Mouse (Mus musculus): ENCODE results near the gene Irf3. TPM values are rescaled to one million over a fixed set of nuclear protein-coding genes. Genes with fewer than 3 reads are reported as not detected.

The Irf3 gene
- polyA plus RNA-seq (2012; rRNA removed): 89.9 and 97.5 TPM in 2 replicates

GRCm38 (mm10) chr7:44997231-44997939 lies at the start of gene Irf3:
TSS of gene Irf3 (plus strand) at chr7:44997648.

GRCm38 (mm10) chr7:44974383-44975116 lies 22.9 kb upstream of the Irf3 start, which contains the start of gene Cpt1c:
TSS of gene Cpt1c (minus strand) at chr7:44974851.

DNA sequence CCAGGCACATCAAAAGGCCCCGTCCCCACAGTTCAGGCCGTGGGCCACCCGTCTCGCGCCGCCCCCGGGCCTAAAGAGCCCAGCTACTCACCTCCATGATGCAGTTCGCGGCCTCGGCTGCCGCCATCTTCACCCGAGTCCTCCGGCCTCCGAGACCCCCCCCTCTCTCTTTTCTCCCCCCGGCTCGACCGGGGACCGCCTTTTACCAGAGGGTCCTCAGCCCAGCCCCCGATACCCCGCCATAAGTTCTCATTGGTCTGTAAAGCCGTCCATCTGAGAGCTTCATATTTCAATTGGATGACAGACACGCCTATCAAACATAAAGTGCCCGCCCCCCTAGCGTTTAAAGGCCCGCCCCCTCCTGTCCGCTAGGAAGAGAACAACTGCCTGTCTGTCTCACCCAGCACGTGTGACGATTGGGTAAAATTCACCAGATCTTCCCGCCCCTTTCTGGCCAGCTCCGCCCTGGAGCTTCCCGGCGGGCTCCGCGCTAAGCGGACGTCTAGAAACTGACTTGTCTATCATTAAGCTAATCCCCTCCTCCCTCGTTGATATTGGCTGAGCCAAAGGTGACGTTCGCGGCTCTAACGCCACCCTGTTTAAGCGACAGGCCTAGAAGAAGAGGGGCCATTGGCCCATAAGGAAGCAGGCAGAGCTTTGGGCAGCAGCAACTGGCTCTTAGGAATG lies 11.1 kb upstream of the Irf3 start, which contains the start of gene Prmt1:
Gene Prmt1, minus strand, starts transcription at position 377 of the 687 bp plus-strand sequence.

DNA sequence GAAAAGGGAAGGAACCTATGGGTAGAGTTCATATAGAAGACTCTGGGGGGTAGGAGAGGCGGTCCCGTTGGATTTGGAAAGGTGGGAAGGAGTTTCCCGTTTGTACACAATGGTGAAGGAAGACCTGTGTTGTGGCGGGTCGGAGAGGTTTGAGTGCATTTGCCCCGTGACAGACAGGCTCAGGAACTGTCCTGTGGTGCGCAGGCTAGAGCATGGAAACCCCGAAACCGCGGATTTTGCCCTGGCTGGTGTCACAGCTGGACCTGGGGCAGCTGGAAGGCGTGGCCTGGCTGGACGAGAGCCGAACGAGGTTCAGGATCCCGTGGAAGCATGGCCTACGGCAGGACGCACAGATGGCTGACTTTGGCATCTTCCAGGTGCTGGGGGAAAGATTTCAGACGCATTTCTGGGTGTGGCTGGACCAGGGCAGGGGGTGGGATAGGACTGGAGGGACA lies 1.1 kb downstream of the Irf3 start, which contains the start of gene Bcl2l12:
Gene Bcl2l12, minus strand, starts transcription at position 212 of the 455 bp plus-strand sequence.

DNA sequence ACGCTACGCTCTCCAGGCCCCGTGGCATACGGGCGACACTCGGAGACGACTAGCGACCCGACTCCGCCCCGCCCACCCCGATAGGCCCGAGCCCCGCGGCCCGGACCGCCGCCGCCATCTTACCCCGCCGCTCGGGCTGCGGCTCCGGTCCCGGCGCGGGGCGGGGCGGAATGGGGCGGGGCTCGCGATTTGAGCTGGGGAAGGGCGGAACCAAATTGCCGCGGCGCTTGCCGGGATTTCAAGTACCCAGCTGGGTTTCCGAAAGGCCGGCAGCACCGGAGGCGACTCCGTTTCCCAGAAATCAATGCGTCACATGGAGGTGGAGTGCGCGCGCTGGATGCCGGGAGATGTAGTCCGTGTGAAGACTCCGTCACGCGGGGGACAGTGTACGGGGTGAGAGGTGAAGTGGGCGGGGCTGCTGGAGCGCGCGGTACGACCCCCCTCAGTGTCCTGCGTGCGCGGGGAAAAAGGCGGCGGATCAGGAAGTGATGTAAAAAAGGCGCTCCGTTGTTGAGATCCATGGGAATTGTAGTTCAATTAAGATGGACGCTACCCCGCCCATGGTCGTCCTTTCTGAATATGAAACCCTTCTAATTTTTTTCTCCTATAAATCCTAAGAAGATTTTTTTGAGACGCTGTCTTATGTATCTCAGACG lies 18.6 kb downstream of the Irf3 start, which contains the start of gene Scaf1:
Gene Scaf1, minus strand, starts transcription at position 407 of the 656 bp plus-strand sequence.

GRCm38 (mm10) chr7:45017242-45018061 lies 20.0 kb downstream of the Irf3 start, which contains the start of gene Rras:
TSS of gene Rras (plus strand) at chr7:45017961.

Other genes with a start within 250 kb of the Irf3 start
- gene Vrk3, start 249.2 kb upstream of the Irf3 start, polyA plus RNA-seq (2012; rRNA removed): 28.7 TPM in 2 replicates
- gene Zfp473, start 246.6 kb upstream of the Irf3 start, polyA plus RNA-seq (2012; rRNA removed): 1.2 and 1.3 TPM in 2 replicates
- gene Nup62, start 181.6 kb upstream of the Irf3 start, polyA plus RNA-seq (2012; rRNA removed): 60.4 and 62.0 TPM in 2 replicates
- gene Il4i1, start 181.3 kb upstream of the Irf3 start, polyA plus RNA-seq (2012; rRNA removed): 0.43 and 0.61 TPM in 2 replicates
- gene Atf5, start 181.0 kb upstream of the Irf3 start, polyA plus RNA-seq (2012; rRNA removed): 15.3 and 17.9 TPM in 2 replicates
- gene Akt1s1, start 148.7 kb upstream of the Irf3 start, polyA plus RNA-seq (2012; rRNA removed): 98.0 and 109 TPM in 2 replicates
- gene Tbc1d17, start 148.6 kb upstream of the Irf3 start, polyA plus RNA-seq (2012; rRNA removed): 104 and 109 TPM in 2 replicates
- 31.5 and 33.3 TPM in 2 replicates for gene Pnkp, start 140.5 kb upstream of the Irf3 start, polyA plus RNA-seq (2012; rRNA removed)
- 560 and 658 TPM in 2 replicates for gene Ptov1, start 127.9 kb upstream of the Irf3 start, polyA plus RNA-seq (2012; rRNA removed)
- gene Med25, start 104.9 kb upstream of the Irf3 start, polyA plus RNA-seq (2012; rRNA removed): 135 and 146 TPM in 2 replicates
- 23.8 and 23.9 TPM in 2 replicates for gene Fuz, start 101.6 kb upstream of the Irf3 start, polyA plus RNA-seq (2012; rRNA removed)
- 139 and 165 TPM in 2 replicates for gene Ap2a1, start 68.2 kb upstream of the Irf3 start, polyA plus RNA-seq (2012; rRNA removed)
- gene Tsks, start 54.4 kb upstream of the Irf3 start, polyA plus RNA-seq (2012; rRNA removed): 0.08 and 0.10 TPM in 2 replicates
- gene Cpt1c, start 22.8 kb upstream of the Irf3 start, polyA plus RNA-seq (2012; rRNA removed): 96.5 and 105 TPM in 2 replicates
- gene Prmt1, start 11.1 kb upstream of the Irf3 start, polyA plus RNA-seq (2012; rRNA removed): 861 and 874 TPM in 2 replicates
- gene Bcl2l12, start 1.1 kb downstream of the Irf3 start, polyA plus RNA-seq (2012; rRNA removed): 8.4 and 10.7 TPM in 2 replicates
- gene Scaf1, start 18.7 kb downstream of the Irf3 start, polyA plus RNA-seq (2012; rRNA removed): 91.3 and 106 TPM in 2 replicates
- gene Rras, start 20.3 kb downstream of the Irf3 start, polyA plus RNA-seq (2012; rRNA removed): 20.9 and 23.6 TPM in 2 replicates
- gene Prr12, start 55.2 kb downstream of the Irf3 start, polyA plus RNA-seq (2012; rRNA removed): 9.9 and 13.2 TPM in 2 replicates
- 74.9 and 77.9 TPM in 2 replicates for gene Nosip, start 64.8 kb downstream of the Irf3 start, polyA plus RNA-seq (2012; rRNA removed)
- gene Prrg2, start 65.0 kb downstream of the Irf3 start, polyA plus RNA-seq (2012; rRNA removed): 17.9 and 18.6 TPM in 2 replicates
- 34.7 and 64.0 TPM in 2 replicates for gene Rcn3, start 94.6 kb downstream of the Irf3 start, polyA plus RNA-seq (2012; rRNA removed)
- gene Fcgrt, start 106.2 kb downstream of the Irf3 start, polyA plus RNA-seq (2012; rRNA removed): 15.8 and 18.4 TPM in 2 replicates
- gene Rps11, start 126.8 kb downstream of the Irf3 start, polyA plus RNA-seq (2012; rRNA removed): 524 and 549 TPM in 2 replicates
- gene Rpl13a, start 131.1 kb downstream of the Irf3 start, polyA plus RNA-seq (2012; rRNA removed): 2,210 and 2,469 TPM in 2 replicates
- 0.21 and 0.34 TPM in 2 replicates for gene Gm45713, start 138.6 kb downstream of the Irf3 start, polyA plus RNA-seq (2012; rRNA removed)
- gene Flt3l, start 138.8 kb downstream of the Irf3 start, polyA plus RNA-seq (2012; rRNA removed): 7.5 and 9.1 TPM in 2 replicates
- 144 and 160 TPM in 2 replicates for gene Pih1d1, start 156.7 kb downstream of the Irf3 start, polyA plus RNA-seq (2012; rRNA removed)
- 13.3 and 16.7 TPM in 2 replicates for gene Aldh16a1, start 156.9 kb downstream of the Irf3 start, polyA plus RNA-seq (2012; rRNA removed)
- gene Slc17a7, start 166.3 kb downstream of the Irf3 start, polyA plus RNA-seq (2012; rRNA removed): 45.9 and 55.3 TPM in 2 replicates
- 0.16 and 0.22 TPM in 2 replicates for gene Gfy, start 181.9 kb downstream of the Irf3 start, polyA plus RNA-seq (2012; rRNA removed)
- gene Pth2, start 183.3 kb downstream of the Irf3 start, polyA plus RNA-seq (2012; rRNA removed): 0.19 and 0.21 TPM in 2 replicates
- gene Ccdc155, start 207.2 kb downstream of the Irf3 start, polyA plus RNA-seq (2012; rRNA removed): 0.56 and 0.74 TPM in 2 replicates
- 5.7 and 5.9 TPM in 2 replicates for gene Dkkl1, start 214.5 kb downstream of the Irf3 start, polyA plus RNA-seq (2012; rRNA removed)
- gene Tead2, start 218.1 kb downstream of the Irf3 start, polyA plus RNA-seq (2012; rRNA removed): 57.7 and 65.9 TPM in 2 replicates
- 1.5 and 1.6 TPM in 2 replicates for gene Cd37, start 241.5 kb downstream of the Irf3 start, polyA plus RNA-seq (2012; rRNA removed)
- 2.1 and 2.2 TPM in 2 replicates for gene Slc6a16, start 243.4 kb downstream of the Irf3 start, polyA plus RNA-seq (2012; rRNA removed)